In genomic region chr2:178480932-178481331, GRCm38 (mm10) we compare ENCODE assay signal across 24 mouse cellular contexts. TPM values are rescaled to one million over a fixed set of nuclear protein-coding genes. Genes with fewer than 3 reads are reported as not detected.
A peak's percentile ranks its signal among the peaks of the same experiment; 100 is the strongest.
DNase-seq lines count a peak whose midpoint lies in the region; ATAC-seq lines count a peak whose summit lies in the region.
"Had no signal": no experiment of that assay in that cellular context is flagged by ENCODE, and none has a peak within 500 bp of the region (broad histone marks: within the 10 kb centered on the region; RNA-seq: fewer than 3 reads in every experiment).

No protein-coding gene starts in this region.

- no peak overlapping the region for H3K9ac ChIP-seq in heart, embryonic 12.5 days
- H3K9ac ChIP-seq in liver, embryonic 12.5 days = no peak overlapping the region
- no peak overlapping the region for H3K9ac ChIP-seq in liver, embryonic 16.5 days (ENCODE audit: low read depth, low read length)
- H3K9ac ChIP-seq: embryonic facial prominence, embryonic 12.5 days; midbrain, embryonic 15.5 days had no signal

- intact Hi-C loops in heart, postnatal 10 days (cut with DNase I) = no loop called here

- H3K27me3 ChIP-seq in heart, embryonic 12.5 days (replicated peaks) = no peaks in the 10 kb centered on the region
- no peaks in the 10 kb centered on the region for H3K27me3 ChIP-seq in liver, embryonic 12.5 days (replicated peaks)
- H3K27me3 ChIP-seq in liver, embryonic 16.5 days (ENCODE audit: control insufficient read depth, insufficient read depth, low read depth, low read length) = no peaks in the 10 kb centered on the region
- H3K27me3 ChIP-seq: embryonic facial prominence, embryonic 12.5 days; midbrain, embryonic 15.5 days had no signal

- H3K4me1 ChIP-seq in heart, embryonic 12.5 days (replicated peaks) = no peaks in the 10 kb centered on the region
- H3K4me1 ChIP-seq in liver, embryonic 12.5 days = no peaks in the 10 kb centered on the region
- H3K4me1 ChIP-seq in liver, embryonic 16.5 days (ENCODE audit: control insufficient read depth, low read depth, low read length) = no peaks in the 10 kb centered on the region
- H3K4me1 ChIP-seq: midbrain, embryonic 15.5 days had no signal

- H3K4me3 ChIP-seq in heart, embryonic 12.5 days = no peak overlapping the region
- H3K4me3 ChIP-seq in liver, embryonic 12.5 days = no peak overlapping the region
- no peak overlapping the region for H3K4me3 ChIP-seq in liver, embryonic 16.5 days (ENCODE audit: low read depth, low read length)
- H3K4me3 ChIP-seq: embryonic facial prominence, embryonic 12.5 days; erythroblast, embryonic 14.5 days; gastrocnemius, adult 2 months; midbrain, embryonic 15.5 days; myocyte had no signal

- ATAC-seq in heart, embryonic 12.5 days (ENCODE audit: insufficient number of reproducible peaks, low FRiP score) = no peak
- peak; percentile 60 for ATAC-seq in liver, embryonic 12.5 days
- ATAC-seq in liver, embryonic 16.5 days (ENCODE audit: low read depth) = peak; percentile 80
- ATAC-seq: forebrain, embryonic 16.5 days; hindbrain, postnatal 0 days; midbrain, embryonic 15.5 days had no signal

- H3K9me3 ChIP-seq in heart, embryonic 12.5 days (replicated peaks) = no peaks in the 10 kb centered on the region
- 0 out of 2 replicates have a peak, but pooled peaks cover 6% of the 10 kb centered on the region for H3K9me3 ChIP-seq in liver, embryonic 12.5 days (replicated peaks)
- no peaks in the 10 kb centered on the region for H3K9me3 ChIP-seq in liver, embryonic 16.5 days (replicated peaks; ENCODE audit: control insufficient read depth, low read length)
- H3K9me3 ChIP-seq: embryonic facial prominence, embryonic 12.5 days; midbrain, embryonic 15.5 days had no signal

- no peaks in the 10 kb centered on the region for H3K36me3 ChIP-seq in heart, embryonic 12.5 days
- H3K36me3 ChIP-seq in liver, embryonic 12.5 days = no peaks in the 10 kb centered on the region
- H3K36me3 ChIP-seq in liver, embryonic 16.5 days (ENCODE audit: control insufficient read depth, insufficient read depth) = no peaks in the 10 kb centered on the region
- H3K36me3 ChIP-seq: embryonic facial prominence, embryonic 12.5 days; midbrain, embryonic 15.5 days had no signal

- no peak overlapping the region for H3K27ac ChIP-seq in heart, embryonic 12.5 days (ENCODE audit: poor library complexity, severe bottlenecking)
- H3K27ac ChIP-seq in liver, embryonic 12.5 days = no peak overlapping the region
- H3K27ac ChIP-seq in liver, embryonic 16.5 days (ENCODE audit: low read length) = no peak overlapping the region
- H3K27ac ChIP-seq: embryonic facial prominence, embryonic 12.5 days; gastrocnemius, adult 2 months; hindbrain, postnatal 0 days; midbrain, embryonic 15.5 days had no signal

- no peak overlapping the region for H3K4me2 ChIP-seq in heart, embryonic 12.5 days
- no peak overlapping the region for H3K4me2 ChIP-seq in liver, embryonic 12.5 days
- H3K4me2 ChIP-seq in liver, embryonic 16.5 days (ENCODE audit: low read depth, low read length) = no peak overlapping the region
- H3K4me2 ChIP-seq: embryonic facial prominence, embryonic 12.5 days; midbrain, embryonic 15.5 days had no signal

- peak; percentile 23 to 32 for DNase-seq in heart, adult 18-20 months
- DNase-seq in liver = no peak
- peak; percentile 71 to 78 for DNase-seq in heart, postnatal 10 days
- no peak for DNase-seq in frontal cortex, postnatal 25 days (ENCODE audit: low spot score in 2 of 2)
- no peak for DNase-seq in spleen, adult 18-20 months
- DNase-seq: cerebellum, postnatal 10 days; gastrocnemius, adult 2 months; kidney, adult 8-10 months; kidney, postnatal 4 days; layer of hippocampus, adult 9-11 months; lung, adult 18-20 months; lung, postnatal 36 days; thymus, postnatal 36 days had no signal

- WGBS in heart, embryonic 12.5 days = 64% methylated on average over 2 of the region's 2 CpGs
- 55% methylated on average over 2 of the region's 2 CpGs for WGBS in liver, embryonic 12.5 days (ENCODE audit: insufficient replicate concordance)
- 59% methylated on average over 2 of the region's 2 CpGs for WGBS in liver, embryonic 16.5 days (ENCODE audit: insufficient replicate concordance)

RNA-seq across cellular contexts. Expression of gene Cdh26, which starts 50.6 kb away (rescaled TPM):
- under 1 TPM in 1 of 2 experiments, not detected in 1; 0.44 TPM for total RNA-seq in heart, adult 18-20 months (2021)
- 0.18 TPM in 1 of 2 replicates, not detected in the other for polyA plus RNA-seq in heart, embryonic 12.5 days (2016; fragmentation: Nextera tagmentation; extraction: Ambion mirVana)
- 0.14 and 0.26 TPM in 2 replicates for polyA plus RNA-seq in liver, embryonic 12.5 days (2016; fragmentation: Nextera tagmentation; extraction: Ambion mirVana)
- under 1 TPM; 0.32 to 0.60 TPM for total RNA-seq in heart, postnatal 10 days (2021)
- polyA plus RNA-seq in liver, embryonic 16.5 days (2015; fragmentation: Nextera tagmentation; extraction: Ambion mirVana) = 0.13 and 0.14 TPM in 2 replicates
- total RNA-seq: gastrocnemius, adult 2 months; hematopoietic stem cell, adult 5-6 weeks; megakaryocyte-erythroid progenitor cell, adult 5-6 weeks had no signal
- polyA plus RNA-seq: erythroblast, embryonic 14.5 days; myocyte had no signal

Comparison
In these comparisons a context has a peak if more than half of its experiments do, and no peak if none do; other contexts are left out.
1. DNase-seq: peak in heart, adult 18-20 months (2 of 2) and heart, postnatal 10 days (2 of 2); none in liver (single experiment), frontal cortex, postnatal 25 days (0 of 2) and spleen, adult 18-20 months (0 of 2).